Mouse (Mus musculus): ENCODE measurements at regions not wholly inside any gene's neighbourhood (a gene's known extent, or its start where the extent isn't known, plus 50 kb on each side); places are given as distances from the start of the nearest gene placed in this dataset.

- H3K27me3 ChIP-seq (replicated peaks; ENCODE audit: control insufficient read depth, insufficient read depth, low read length), result no peaks in the 10 kb centered on the region
- ATAC-seq, result no peak
- no peaks in the 10 kb centered on the region for H3K9me3 ChIP-seq (ENCODE audit: control insufficient read depth)
- TF ChIP-seq CTCF (IDR thresholded peaks at IDR 0.05; ENCODE audit: low read depth), result no peak
- no peaks in the 10 kb centered on the region for H3K4me1 ChIP-seq (replicated peaks; ENCODE audit: control insufficient read depth, insufficient read depth, low read length)
- no peak overlapping the region for H3K4me3 ChIP-seq (ENCODE audit: low read depth, low read length)
- no peak overlapping the region for H3K4me2 ChIP-seq (replicated peaks; ENCODE audit: low read depth)
- no peaks in the 10 kb centered on the region for H3K36me3 ChIP-seq (ENCODE audit: control insufficient read depth, insufficient read depth)
- H3K27ac ChIP-seq (ENCODE audit: low read depth, low read length), result no peak overlapping the region
- H3K9ac ChIP-seq (ENCODE audit: low read depth, low read length), result no peak overlapping the region
- 76% methylated on average over 8 of the region's 8 CpGs for WGBS
Measured at GRCm38 (mm10) chr10:17542104-17542846, 180.7 kb upstream of the Cited2 start.

- H3K4me3 ChIP-seq (ENCODE audit: low read depth, low read length), result no peak overlapping the region
Measured at GRCm38 (mm10) chr10:17542847-17543421, 180.1 kb upstream of the Cited2 start.

GRCm38 (mm10) chr10:17545291-17545690 is 177.7 kb upstream of the Cited2 start:
- H3K9ac ChIP-seq (ENCODE audit: low read depth, low read length), result no peak overlapping the region
- H3K4me3 ChIP-seq (ENCODE audit: low read depth, low read length), result no peak overlapping the region
- no peaks in the 10 kb centered on the region for H3K4me1 ChIP-seq (replicated peaks; ENCODE audit: control insufficient read depth, insufficient read depth, low read length)
- H3K27ac ChIP-seq (ENCODE audit: low read depth, low read length), result no peak overlapping the region
- no peak overlapping the region for H3K4me2 ChIP-seq (replicated peaks; ENCODE audit: low read depth)
- no peaks in the 10 kb centered on the region for H3K27me3 ChIP-seq (replicated peaks; ENCODE audit: control insufficient read depth, insufficient read depth, low read length)
- TF ChIP-seq CTCF (IDR thresholded peaks at IDR 0.05; ENCODE audit: low read depth), result no peak
- H3K9me3 ChIP-seq (ENCODE audit: control insufficient read depth), result no peaks in the 10 kb centered on the region
- H3K36me3 ChIP-seq (ENCODE audit: control insufficient read depth, insufficient read depth), result no peaks in the 10 kb centered on the region
- no peak for ATAC-seq

More at GRCm38 (mm10) chr10:17542847-17543421, 180.1 kb upstream of the Cited2 start:
- Histone ChIP-seq H3K4me2 (replicated peaks; ENCODE audit: low read depth) (no peak overlapping the region), H3K9ac (ENCODE audit: low read depth, low read length) (no peak overlapping the region), H3K9me3 (ENCODE audit: control insufficient read depth) (no peaks in the 10 kb centered on the region), H3K27ac (ENCODE audit: low read depth, low read length) (no peak overlapping the region), H3K4me1 (replicated peaks; ENCODE audit: control insufficient read depth, insufficient read depth, low read length) (no peaks in the 10 kb centered on the region), H3K27me3 (replicated peaks; ENCODE audit: control insufficient read depth, insufficient read depth, low read length) (no peaks in the 10 kb centered on the region), H3K36me3 (ENCODE audit: control insufficient read depth, insufficient read depth) (no peaks in the 10 kb centered on the region)
- no peak for TF ChIP-seq CTCF (IDR thresholded peaks at IDR 0.05; ENCODE audit: low read depth)
- no peak for ATAC-seq
- 52% methylated on average over 5 of the region's 5 CpGs for WGBS

- Histone ChIP-seq H3K9ac (ENCODE audit: low read depth, low read length) (no peak overlapping the region), H3K4me2 (replicated peaks; ENCODE audit: low read depth) (no peak overlapping the region), H3K27me3 (replicated peaks; ENCODE audit: control insufficient read depth, insufficient read depth, low read length) (no peaks in the 10 kb centered on the region), H3K4me3 (ENCODE audit: low read depth, low read length) (no peak overlapping the region), H3K9me3 (ENCODE audit: control insufficient read depth) (no peaks in the 10 kb centered on the region), H3K36me3 (ENCODE audit: control insufficient read depth, insufficient read depth) (no peaks in the 10 kb centered on the region), H3K27ac (ENCODE audit: low read depth, low read length) (no peak overlapping the region), H3K4me1 (replicated peaks; ENCODE audit: control insufficient read depth, insufficient read depth, low read length) (no peaks in the 10 kb centered on the region)
- ATAC-seq, result no peak
- 95% methylated on average over 3 of the region's 3 CpGs for WGBS
- no peak for TF ChIP-seq CTCF (IDR thresholded peaks at IDR 0.05; ENCODE audit: low read depth)
Measured at GRCm38 (mm10) chr10:17547986-17548385, 175.0 kb upstream of the Cited2 start.

- Histone ChIP-seq H3K4me2 (replicated peaks; ENCODE audit: low read depth) (no peak overlapping the region), H3K9me3 (ENCODE audit: control insufficient read depth) (no peaks in the 10 kb centered on the region), H3K36me3 (ENCODE audit: control insufficient read depth, insufficient read depth) (no peaks in the 10 kb centered on the region), H3K9ac (ENCODE audit: low read depth, low read length) (no peak overlapping the region), H3K4me1 (replicated peaks; ENCODE audit: control insufficient read depth, insufficient read depth, low read length) (no peaks in the 10 kb centered on the region), H3K4me3 (ENCODE audit: low read depth, low read length) (no peak overlapping the region), H3K27me3 (replicated peaks; ENCODE audit: control insufficient read depth, insufficient read depth, low read length) (no peaks in the 10 kb centered on the region), H3K27ac (ENCODE audit: low read depth, low read length) (no peak overlapping the region)
- no peak for TF ChIP-seq CTCF (IDR thresholded peaks at IDR 0.05; ENCODE audit: low read depth)
- no peak for ATAC-seq
- 67% methylated on average over 14 of the region's 14 CpGs for WGBS
Measured at GRCm38 (mm10) chr10:17548629-17549580, 174.1 kb upstream of the Cited2 start.
